Comparison of ENCODE assay signal across 8 mouse cellular contexts in genomic region chr4:138972827-138973718, GRCm38 (mm10). TPM values are rescaled to one million over a fixed set of nuclear protein-coding genes. Genes with fewer than 3 reads are reported as not detected.
DNase-seq lines count a peak whose midpoint lies in the region; ATAC-seq lines count a peak whose summit lies in the region.

Gene Tmco4, plus strand, starts transcription at chr4:138972888.

- H3K27me3 ChIP-seq in hindbrain, embryonic 13.5 days: peaks cover 19% of the 10 kb centered on the region

- peak within 1 kb of the TSS; percentile 47 for H3K4me3 ChIP-seq in hindbrain, embryonic 13.5 days

- peak within 1 kb of the TSS; percentile 71 for H3K9ac ChIP-seq in hindbrain, embryonic 13.5 days

- H3K4me2 ChIP-seq in hindbrain, embryonic 13.5 days: peak within 1 kb of the TSS; percentile 80

- H3K36me3 ChIP-seq in hindbrain, embryonic 13.5 days: no peaks in the 10 kb centered on the region

- DNase-seq in R1 (ENCODE audit: low read depth, low spot score): peak; percentile 89
- peak; percentile 41 to 56 for DNase-seq in cerebellum, postnatal 10 days
- DNase-seq in gastrocnemius, adult 18-20 months (ENCODE audit: low spot score): peak; percentile 74
- DNase-seq in left cerebral cortex, adult 11 months (ENCODE audit: low spot score): peak; percentile 37
- DNase-seq in lung, postnatal 36 days: peak; percentile 83
- DNase-seq in ovary, postnatal 36 days (ENCODE audit: low spot score): peak; percentile 78
- DNase-seq in urinary bladder, adult 2 months (ENCODE audit: low spot score): peak; percentile 68

- no peak within 1 kb of the TSS for H3K27ac ChIP-seq in hindbrain, embryonic 13.5 days

- H3K9me3 ChIP-seq in hindbrain, embryonic 13.5 days: no peaks in the 10 kb centered on the region

- peak; percentile 43; the same call in 1 of the 2 replicates for ATAC-seq in hindbrain, embryonic 13.5 days (ENCODE audit: low FRiP score)

- WGBS in hindbrain, embryonic 13.5 days: 2% methylated on average over 60 of the region's 60 CpGs

- H3K4me1 ChIP-seq in hindbrain, embryonic 13.5 days (replicated peaks): peaks cover 19% of the 10 kb centered on the region

RNA-seq across cellular contexts. Expression of gene Tmco4, which starts in this region (rescaled TPM):
- total RNA-seq in gastrocnemius, adult 18-20 months (2021): 10 to 100 TPM; 10.2 to 14.3 TPM
- 0.89 and 1.3 TPM in 2 replicates for polyA plus RNA-seq in hindbrain, embryonic 13.5 days (2015; fragmentation: Nextera tagmentation; extraction: Ambion mirVana)
- 28.8 and 31.0 TPM in 2 replicates for polyA plus RNA-seq in urinary bladder, adult 2 months (2012; rRNA removed)

Comparison
In these comparisons a context has a peak if more than half of its experiments do, and no peak if none do; other contexts are left out.
1. RNA of gene Tmco4 (polyA plus RNA-seq): 28.8 to 31.0 TPM in urinary bladder, adult 2 months; 0.89 to 1.3 TPM in hindbrain, embryonic 13.5 days; every median in the first group is over 10 times any median in the second.
2. DNase-seq: peak in every context shown above with its lines; median percentile 89 in R1; 83 in lung, postnatal 36 days; 78 in ovary, postnatal 36 days; 74 in gastrocnemius, adult 18-20 months; 68 in urinary bladder, adult 2 months; 48 in cerebellum, postnatal 10 days; 37 in left cerebral cortex, adult 11 months.